Mouse (Mus musculus) midbrain, embryonic 11.5 days (tissue): ENCODE data around the gene Hnrnpa1. TPM values are rescaled to one million over a fixed set of nuclear protein-coding genes. Genes with fewer than 3 reads are reported as not detected.
"Not testable (repeated sequence)": the region's sequence is repeated elsewhere in the genome, so short reads cannot be mapped to it uniquely, and the experiment has no call there.

ENCODE experiments used
- ATAC-seq: fragments of 200-750 bp; cut with Nextera tagmentation; 2 replicates; pipeline ENCODE4 v1.8.0; 2017; ENCODE audit warnings: moderate TSS enrichment, moderate library complexity; ENCODE audit not compliant: low FRiP score
- DNase-seq: peaks from one replicate; pipeline ENCODE4 v3.0.0; 2015; ENCODE audit warnings: low spot score; ENCODE audit errors: missing footprints
- H3K27ac ChIP-seq: fragments of 300-500 bp; sonication (generic); 2 replicates; pipeline ENCODE4 v1.5.1; 2014; ENCODE audit warnings: low read depth, low read length
- H3K27me3 ChIP-seq: fragments of 300-500 bp; sonication (generic); 2 replicates; pipeline ENCODE4 v1.6.1; 2014; ENCODE audit warnings: mild to moderate bottlenecking, low read length, moderate library complexity, mixed read lengths; ENCODE audit not compliant: control insufficient read depth, insufficient read depth
- H3K36me3 ChIP-seq: fragments of 300-500 bp; sonication (generic); 2 replicates; pipeline ENCODE4 v1.6.1; 2014; ENCODE audit warnings: mild to moderate bottlenecking, low read length, moderate library complexity, mixed read lengths; ENCODE audit not compliant: control insufficient read depth, insufficient read depth
- H3K4me1 ChIP-seq: fragments of 300-500 bp; sonication (generic); 2 replicates; pipeline ENCODE4 v1.6.1; 2014; ENCODE audit warnings: low read length; ENCODE audit not compliant: control insufficient read depth, insufficient read depth
- H3K4me2 ChIP-seq: fragments of 300-500 bp; sonication (generic); 2 replicates; pipeline ENCODE4 v1.6.1; 2014; ENCODE audit warnings: mild to moderate bottlenecking, moderate library complexity
- H3K4me3 ChIP-seq: fragments of 300-500 bp; sonication (generic); 2 replicates; pipeline ENCODE4 v1.5.1; 2014; ENCODE audit warnings: low read depth, low read length
- H3K9ac ChIP-seq: fragments of 300-500 bp; sonication (generic); 2 replicates; pipeline ENCODE4 v1.6.1; 2014; ENCODE audit warnings: low read length
- H3K9me3 ChIP-seq: fragments of 300-500 bp; sonication (generic); 2 replicates; pipeline ENCODE4 v1.6.1; 2016; ENCODE audit warnings: low read length; ENCODE audit not compliant: control insufficient read depth
- WGBS: fragments of 180-500 bp; shearing (Covaris S2); extraction: QIAGEN DNeasy Blood & Tissue Kit; methylation state at CpG from one replicate; pipeline ENCODE4 v1.1.7; 2014; 5-methylcytosine and 5-hydroxymethylcytosine counted together
- polyA plus RNA-seq: library from polyadenylated mRNA; unstranded; fragments of >200 nt; fragmentation: Nextera tagmentation; extraction: Ambion mirVana; gene quantifications from 2 replicates; pipeline ENCODE4 v1.2.1, GENCODE M21; 2014

Hnrnpa1 gene
- polyA plus RNA-seq, 1 experiment from 2014 or later: 1,348 TPM

DNA sequence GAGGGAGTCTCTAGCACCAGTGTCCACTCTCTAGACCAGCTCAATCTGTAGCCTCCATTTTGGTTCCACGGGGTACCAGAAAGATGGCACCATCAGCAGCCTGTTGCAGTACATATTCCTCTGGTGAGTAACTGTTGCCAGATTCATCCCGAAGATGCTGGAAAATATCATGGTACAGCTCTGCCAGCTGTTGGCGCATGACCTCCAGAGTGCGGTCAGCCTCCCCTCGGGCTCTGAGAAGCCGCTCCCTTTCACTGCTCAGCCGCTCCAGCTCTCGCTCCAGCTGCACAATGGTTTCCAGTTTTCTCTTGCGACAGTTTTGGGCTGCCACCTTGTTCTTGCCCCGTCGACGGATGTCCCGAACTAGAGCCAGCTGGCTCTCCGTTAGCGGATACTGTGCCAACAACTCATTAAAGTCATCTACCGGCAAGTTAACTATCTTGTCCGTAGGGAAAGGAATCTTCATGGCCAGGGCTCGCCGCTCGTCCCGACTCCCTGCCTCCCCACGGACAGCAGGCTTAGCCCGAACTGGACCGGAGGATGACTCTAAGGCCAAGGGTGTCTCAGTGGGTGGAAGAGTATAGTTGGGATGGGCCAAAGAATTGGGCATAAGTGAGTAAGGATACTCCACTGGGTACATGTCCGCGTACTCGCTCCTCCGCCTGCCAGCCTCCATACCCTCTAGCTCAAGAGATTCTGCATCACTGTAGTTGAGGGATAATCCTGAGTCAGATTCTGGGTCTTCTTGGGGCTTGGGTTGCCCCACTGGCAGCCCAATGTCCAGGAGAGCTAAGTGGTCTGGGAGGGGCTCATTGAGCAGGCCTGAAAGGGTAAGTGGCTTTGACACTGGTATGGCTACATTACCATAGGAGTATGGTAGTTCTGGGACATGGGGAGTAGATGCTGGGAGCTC, 8.4 kb downstream of the Hnrnpa1 start:
- Histone ChIP-seq H3K4me3 (no peak overlapping the region), H3K4me2 (no peak overlapping the region), H3K27me3 (no peaks in the 10 kb centered on the region), H3K36me3 (peaks cover 25% of the 10 kb centered on the region), H3K27ac (no peak overlapping the region), H3K9ac (no peak overlapping the region), H3K4me1 (peaks cover 5% of the 10 kb centered on the region; the same call in 1 of the 2 replicates), H3K9me3 (no peaks in the 10 kb centered on the region)
- 0 out of 2 replicates have a peak, but pooled peaks have one; percentile 22 for ATAC-seq
- peak; percentile 91 for DNase-seq
- WGBS: 87% methylated on average over 28 of the region's 28 CpGs

DNA sequence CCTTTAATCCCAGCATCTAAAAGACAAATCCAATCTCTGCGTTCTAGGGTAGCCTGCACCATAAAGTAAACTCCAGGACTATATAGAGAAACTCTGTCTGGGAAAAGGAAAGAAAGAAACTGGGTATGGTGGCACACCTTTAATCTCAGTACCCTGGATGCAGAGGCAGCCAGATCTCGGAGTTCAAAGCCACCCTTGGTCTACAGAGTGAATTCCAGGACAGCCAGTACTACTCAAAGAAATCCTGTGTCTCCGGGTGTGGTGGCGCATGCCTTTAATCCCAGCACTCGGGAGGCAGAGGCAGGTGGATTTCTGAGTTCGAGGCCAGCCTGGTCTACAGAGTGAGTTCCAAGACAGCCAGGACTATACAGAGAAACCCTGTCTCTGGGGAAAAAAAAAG, 9.3 kb downstream of the Hnrnpa1 start:
- not testable (repeated sequence) for H3K9ac ChIP-seq, H3K4me3 ChIP-seq, DNase-seq, H3K9me3 ChIP-seq, H3K27me3 ChIP-seq, H3K4me2 ChIP-seq, ATAC-seq, H3K4me1 ChIP-seq, H3K27ac ChIP-seq
- WGBS: 91% methylated on average over 6 of the region's 6 CpGs
- H3K36me3 ChIP-seq: peaks cover 23% of the 10 kb centered on the region; the same call in 1 of the 2 replicates

GRCm38 (mm10) chr15:103250195-103250740, 10.0 kb downstream of the Hnrnpa1 start:
- no peak for ATAC-seq

DNA sequence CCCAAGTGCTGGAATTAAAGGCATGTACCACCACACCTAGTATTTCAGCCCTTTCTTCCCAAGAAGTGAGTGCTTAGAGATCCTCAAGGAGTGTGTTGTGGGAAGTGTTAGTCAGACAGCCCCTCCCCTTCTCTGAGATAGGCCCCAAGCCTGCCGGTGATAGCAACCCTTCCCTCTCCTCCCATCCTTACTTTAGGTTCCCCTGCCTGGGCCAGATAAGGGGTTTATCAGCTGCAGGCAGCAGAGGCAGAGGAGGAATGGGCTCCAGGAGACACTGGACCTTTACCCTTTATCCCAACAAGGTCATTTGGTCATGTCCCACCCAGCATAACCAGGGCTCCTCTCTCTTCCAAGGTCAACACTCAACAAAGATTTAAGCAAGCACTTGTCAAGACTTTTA, 11.4 kb downstream of the Hnrnpa1 start:
- Histone ChIP-seq H3K36me3 (peaks cover 13% of the 10 kb centered on the region; the same call in 1 of the 2 replicates), H3K9me3 (no peaks in the 10 kb centered on the region), H3K27me3 (no peaks in the 10 kb centered on the region), H3K9ac (no peak overlapping the region), H3K27ac (no peak overlapping the region), H3K4me2 (no peak overlapping the region), H3K4me3 (no peak overlapping the region), H3K4me1 (peaks cover 12% of the 10 kb centered on the region; the same call in 1 of the 2 replicates)
- 63% methylated on average over 1 of the region's 1 CpGs for WGBS
- DNase-seq (no peak), ATAC-seq (no peak)

More at GRCm38 (mm10) chr15:103250195-103250740, 10.0 kb downstream of the Hnrnpa1 start:
- Histone ChIP-seq H3K4me3 (no peak overlapping the region), H3K36me3 (peaks cover 21% of the 10 kb centered on the region; the same call in 1 of the 2 replicates), H3K9ac (no peak overlapping the region), H3K27me3 (no peaks in the 10 kb centered on the region), H3K9me3 (no peaks in the 10 kb centered on the region), H3K27ac (no peak overlapping the region), H3K4me2 (no peak overlapping the region), H3K4me1 (peaks cover 9% of the 10 kb centered on the region; the same call in 1 of the 2 replicates)
- DNase-seq: peak; percentile 96
- 37% methylated on average over 2 of the region's 2 CpGs for WGBS

DNA sequence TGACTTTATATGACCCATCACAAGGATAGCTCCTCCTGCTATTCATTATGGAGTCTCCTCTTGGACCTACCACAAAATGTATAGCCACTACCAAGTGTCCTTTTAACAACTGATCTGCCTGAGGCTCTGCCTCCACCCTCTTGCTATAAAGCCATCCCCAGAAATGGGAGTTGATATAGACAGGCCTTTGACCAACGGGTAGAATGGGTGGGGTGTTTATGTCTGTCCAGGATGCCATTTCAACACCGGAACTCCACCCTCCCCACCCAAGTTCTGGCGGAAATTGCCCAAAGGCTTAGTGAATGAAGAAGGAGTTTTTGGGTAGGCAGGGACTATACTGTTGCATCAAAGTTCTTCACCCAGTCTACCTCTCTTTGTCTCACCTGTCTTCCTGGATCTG, 12.4 kb downstream of the Hnrnpa1 start:
- 88% methylated on average over 3 of the region's 3 CpGs for WGBS
- Histone ChIP-seq H3K4me1 (peaks cover 12% of the 10 kb centered on the region; the same call in 1 of the 2 replicates), H3K9me3 (no peaks in the 10 kb centered on the region), H3K27me3 (no peaks in the 10 kb centered on the region), H3K9ac (no peak overlapping the region), H3K36me3 (peaks cover 4% of the 10 kb centered on the region; the same call in 1 of the 2 replicates), H3K4me2 (no peak overlapping the region), H3K27ac (no peak overlapping the region), H3K4me3 (no peak overlapping the region)
- ATAC-seq (no peak), DNase-seq (no peak)

GRCm38 (mm10) chr15:103253352-103253751, 13.1 kb downstream of the Hnrnpa1 start:
- Histone ChIP-seq H3K4me1 (peaks cover 12% of the 10 kb centered on the region; the same call in 1 of the 2 replicates), H3K27ac (no peak overlapping the region), H3K9ac (no peak overlapping the region), H3K9me3 (no peaks in the 10 kb centered on the region), H3K4me2 (no peak overlapping the region), H3K36me3 (no peaks in the 10 kb centered on the region), H3K4me3 (no peak overlapping the region), H3K27me3 (no peaks in the 10 kb centered on the region)
- ATAC-seq (no peak), DNase-seq (no peak)
- WGBS: 83% methylated on average over 1 of the region's 1 CpGs

DNA sequence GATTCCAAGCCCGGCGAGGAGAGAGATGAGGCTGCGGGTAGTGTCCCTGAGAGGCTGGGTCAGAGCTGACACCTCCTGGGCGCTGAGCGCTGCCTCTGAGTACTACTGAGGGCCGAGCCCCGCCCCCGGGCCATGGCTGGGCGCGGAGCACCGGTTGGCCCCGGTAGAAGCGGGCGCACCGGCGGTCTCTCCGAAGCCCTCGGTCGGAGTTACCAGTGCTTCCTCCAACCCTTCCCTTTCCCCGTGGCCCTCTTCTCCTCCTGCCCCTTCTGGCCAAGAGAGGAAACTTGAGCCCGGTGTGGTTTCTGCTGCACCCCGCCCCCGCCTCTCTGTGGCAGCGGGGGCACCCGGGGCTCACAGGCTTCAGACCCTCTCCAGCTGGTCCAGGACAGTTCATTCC, 14.9 kb downstream of the Hnrnpa1 start:
- H3K36me3 ChIP-seq: no peaks in the 10 kb centered on the region
- H3K27me3 ChIP-seq: no peaks in the 10 kb centered on the region
- under 1% methylated on average over 25 of the region's 25 CpGs for WGBS
- DNase-seq: no peak
- no peaks in the 10 kb centered on the region for H3K9me3 ChIP-seq
- peak overlapping the region; percentile 66 for H3K9ac ChIP-seq
- peak overlapping the region; percentile 65 for H3K4me2 ChIP-seq
- peak overlapping the region; percentile 30 for H3K4me3 ChIP-seq
- ATAC-seq: peak; percentile 68
- H3K27ac ChIP-seq: no peak overlapping the region
- peaks cover 16% of the 10 kb centered on the region; the same call in 1 of the 2 replicates for H3K4me1 ChIP-seq

GRCm38 (mm10) chr15:103256210-103256986, 16.2 kb downstream of the Hnrnpa1 start:
- Histone ChIP-seq H3K27ac (no peak overlapping the region), H3K27me3 (no peaks in the 10 kb centered on the region), H3K36me3 (no peaks in the 10 kb centered on the region), H3K9me3 (no peaks in the 10 kb centered on the region), H3K4me2 (no peak overlapping the region), H3K4me1 (peaks cover 14% of the 10 kb centered on the region; the same call in 1 of the 2 replicates), H3K4me3 (no peak overlapping the region), H3K9ac (no peak overlapping the region)
- WGBS: 91% methylated on average over 6 of the region's 6 CpGs
- DNase-seq (no peak), ATAC-seq (no peak)
